Mouse (Mus musculus) intestine, embryonic 15.5 days (tissue): ENCODE measurements around the gene Cpsf4. TPM values are rescaled to one million over a fixed set of nuclear protein-coding genes. Genes with fewer than 3 reads are reported as not detected.
"Not testable (repeated sequence)": the region's sequence is repeated elsewhere in the genome, so short reads cannot be mapped to it uniquely, and the experiment has no call there.

Source experiments
- ATAC-seq: fragments of 200-750 bp; cut with Nextera tagmentation; 2 replicates; pipeline ENCODE4 v1.8.0; 2017; ENCODE audit warnings: moderate TSS enrichment, moderate library complexity
- H3K27ac ChIP-seq: fragments of 300-500 bp; sonication (generic); 2 replicates; pipeline ENCODE4 v1.5.1; 2015; ENCODE audit warnings: mild to moderate bottlenecking, inconsistent platforms
- H3K27me3 ChIP-seq: fragments of 300-500 bp; sonication (generic); replicated peaks from 2 replicates; pipeline ENCODE4 v1.6.1; 2015; ENCODE audit warnings: inconsistent platforms
- H3K36me3 ChIP-seq: fragments of 300-500 bp; sonication (generic); 2 replicates; pipeline ENCODE4 v1.6.1; 2015; ENCODE audit warnings: inconsistent platforms
- H3K4me1 ChIP-seq: fragments of 300-500 bp; sonication (generic); replicated peaks from 2 replicates; pipeline ENCODE4 v1.6.1; 2015; ENCODE audit warnings: inconsistent platforms
- H3K4me2 ChIP-seq: fragments of 300-500 bp; sonication (generic); replicated peaks from 2 replicates; pipeline ENCODE4 v1.6.1; 2015; ENCODE audit warnings: mild to moderate bottlenecking, inconsistent platforms
- H3K4me3 ChIP-seq: fragments of 300-500 bp; sonication (generic); replicated peaks from 2 replicates; pipeline ENCODE4 v1.5.1; 2015; ENCODE audit warnings: inconsistent platforms
- H3K9ac ChIP-seq: fragments of 300-500 bp; sonication (generic); 2 replicates; pipeline ENCODE4 v1.6.1; 2015; ENCODE audit warnings: inconsistent platforms
- H3K9me3 ChIP-seq: fragments of 300-500 bp; sonication (generic); 2 replicates; pipeline ENCODE4 v1.6.1; 2016; ENCODE audit warnings: inconsistent platforms
- WGBS: fragments of 180-500 bp; shearing (Covaris S2); methylation state at CpG from one replicate; pipeline ENCODE4 v1.1.7; 2015; 5-methylcytosine and 5-hydroxymethylcytosine counted together
- polyA plus RNA-seq: library from polyadenylated mRNA; unstranded; fragments of >200 nt; fragmentation: Nextera tagmentation; extraction: Ambion mirVana; gene quantifications from 2 replicates; pipeline ENCODE4 v1.2.1, GENCODE M21; 2015

Gene Cpsf4
- polyA plus RNA-seq, result 43.1 and 47.1 TPM in 2 replicates

DNA sequence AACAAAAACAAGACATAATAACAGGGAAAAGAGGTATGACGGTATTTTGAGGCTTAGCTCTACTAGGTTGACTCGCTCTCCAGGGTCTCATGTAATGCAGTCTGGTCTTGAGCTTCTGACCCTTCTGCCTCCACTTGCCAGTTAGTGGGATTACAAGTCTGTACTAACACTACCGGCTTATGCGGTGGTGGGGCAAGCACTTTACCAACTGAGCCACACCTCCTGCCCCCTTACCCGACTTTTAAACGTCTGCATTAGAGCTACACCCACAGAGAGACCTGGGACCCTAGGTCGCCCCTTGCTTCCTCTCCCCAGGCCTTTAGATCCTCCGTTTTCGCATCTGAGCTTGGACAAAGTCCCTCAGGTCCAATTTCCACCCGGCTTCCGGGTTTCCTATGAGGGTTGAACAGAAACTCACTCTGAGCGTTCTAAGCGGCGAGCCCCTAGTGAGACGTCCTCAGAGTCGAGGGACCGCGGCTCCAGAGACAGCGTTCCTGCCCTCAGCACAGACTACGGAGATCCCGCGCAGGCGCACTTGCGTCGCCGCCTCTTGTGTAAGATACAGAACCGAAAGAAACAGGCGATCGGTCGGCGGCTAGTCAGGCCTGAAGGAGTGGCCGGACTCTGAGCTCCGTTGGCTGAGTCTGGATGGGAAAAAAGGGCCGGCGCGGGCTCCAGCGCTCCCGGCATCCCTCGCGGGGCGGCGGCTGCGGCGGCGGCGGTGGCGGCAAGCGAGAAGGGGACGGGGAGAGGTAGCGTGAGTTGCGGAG lies at the start of gene Cpsf4, which contains the start of gene Ptcd1:
TSS of gene Cpsf4 (plus strand) at position 678 of the 770 bp plus-strand sequence.
TSS of gene Ptcd1 (minus strand) at position 573 of the 770 bp plus-strand sequence.
- peak; percentile 97 for ATAC-seq
- H3K27ac ChIP-seq, result peak within 1 kb of the TSS; percentile 91
- no peaks in the 10 kb centered on the region for H3K9me3 ChIP-seq
- peaks cover 14% of the 10 kb centered on the region for H3K36me3 ChIP-seq
- peak within 1 kb of the TSS; percentile 78 for H3K4me2 ChIP-seq
- H3K9ac ChIP-seq, result peak within 1 kb of the TSS; percentile 83
- peaks cover 12% of the 10 kb centered on the region; the same call in 1 of the 2 replicates for H3K4me1 ChIP-seq
- peak within 1 kb of the TSS; percentile 78 for H3K4me3 ChIP-seq
- H3K27me3 ChIP-seq, result no peaks in the 10 kb centered on the region
- under 1% methylated on average over 51 of the region's 51 CpGs for WGBS

DNA sequence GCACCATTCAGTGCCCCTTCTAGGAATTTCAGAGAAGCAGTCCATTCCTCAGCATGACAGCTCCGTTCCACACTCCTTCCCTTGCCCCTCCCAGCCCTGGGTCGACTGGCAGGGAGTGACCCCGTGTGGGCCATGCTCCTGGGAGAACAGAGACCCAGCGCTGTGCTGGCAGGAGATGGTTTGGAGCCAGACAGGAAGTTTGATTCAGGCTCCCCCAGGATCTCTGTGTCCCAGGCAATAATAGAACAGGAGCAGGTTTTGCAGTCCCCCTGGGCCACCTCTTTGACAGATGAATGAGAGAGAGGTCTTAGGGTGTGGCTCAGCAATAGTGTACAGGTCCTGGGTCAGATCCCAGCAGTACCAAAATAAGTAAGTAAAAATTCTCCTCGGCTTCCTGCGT lies 49.0 kb upstream of the Cpsf4 start:
- no peak overlapping the region for H3K27ac ChIP-seq
- H3K4me3 ChIP-seq, result no peak overlapping the region
- H3K4me2 ChIP-seq, result no peak overlapping the region
- 59% methylated on average over 6 of the region's 6 CpGs for WGBS
- H3K27me3 ChIP-seq, result no peaks in the 10 kb centered on the region
- H3K9ac ChIP-seq, result no peak overlapping the region
- peaks cover 4% of the 10 kb centered on the region; the same call in 1 of the 2 replicates for H3K36me3 ChIP-seq
- peaks cover 23% of the 10 kb centered on the region for H3K4me1 ChIP-seq
- ATAC-seq, result no peak
- H3K9me3 ChIP-seq, result no peaks in the 10 kb centered on the region

DNA sequence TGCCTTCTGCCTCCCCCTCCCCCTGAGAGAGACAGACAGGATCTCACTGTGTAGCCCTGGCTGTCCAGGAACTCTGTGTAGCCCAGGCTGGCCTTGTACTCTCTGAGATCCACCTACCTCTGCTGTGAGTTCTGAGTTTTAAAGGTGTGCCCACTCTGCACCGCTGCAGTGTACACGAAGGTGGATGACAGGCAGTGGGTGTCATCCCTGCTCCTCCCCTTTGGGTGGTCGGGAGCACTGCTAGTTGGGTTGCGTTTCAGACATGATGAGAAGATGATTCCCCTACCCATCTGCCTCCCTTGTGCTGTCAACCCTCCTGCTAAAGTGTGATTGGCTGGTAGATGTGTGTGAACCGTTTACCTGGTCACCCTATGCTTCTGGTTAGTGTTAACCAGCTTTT lies 48.6 kb upstream of the Cpsf4 start:
- H3K9me3 ChIP-seq, result no peaks in the 10 kb centered on the region
- no peaks in the 10 kb centered on the region for H3K27me3 ChIP-seq
- no peak for ATAC-seq
- peaks cover 7% of the 10 kb centered on the region; the same call in 1 of the 2 replicates for H3K36me3 ChIP-seq
- peaks cover 20% of the 10 kb centered on the region for H3K4me1 ChIP-seq
- WGBS, result 87% methylated on average over 5 of the region's 5 CpGs
- H3K4me3 ChIP-seq, result no peak overlapping the region
- H3K9ac ChIP-seq, result no peak overlapping the region
- H3K27ac ChIP-seq, result no peak overlapping the region
- no peak overlapping the region for H3K4me2 ChIP-seq

DNA sequence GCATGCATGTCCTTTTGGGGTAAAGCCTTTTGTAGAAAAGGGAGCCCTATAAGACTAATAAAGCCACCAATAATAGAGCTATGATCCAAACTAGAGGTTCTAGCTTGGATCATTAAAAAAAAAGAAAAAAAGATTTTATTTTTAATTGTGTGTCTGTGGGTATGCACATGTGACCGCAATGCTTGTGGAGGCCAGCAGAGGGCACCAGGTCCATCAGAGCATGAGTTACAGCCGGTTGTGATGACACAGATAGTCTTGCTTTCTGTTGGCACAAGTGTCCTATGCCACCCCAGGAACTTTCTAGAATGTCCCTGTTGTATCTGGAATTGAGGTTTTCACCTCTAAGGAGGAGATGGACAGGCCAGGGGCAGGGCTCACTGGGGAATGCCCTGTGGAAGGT lies 47.6 kb upstream of the Cpsf4 start:
- peaks cover 15% of the 10 kb centered on the region for H3K4me1 ChIP-seq
- H3K9ac ChIP-seq, result no peak overlapping the region
- H3K27ac ChIP-seq, result no peak overlapping the region
- H3K4me3 ChIP-seq, result no peak overlapping the region
- ATAC-seq, result no peak
- peaks cover 11% of the 10 kb centered on the region for H3K36me3 ChIP-seq
- H3K27me3 ChIP-seq, result no peaks in the 10 kb centered on the region
- 92% methylated on average over 2 of the region's 2 CpGs for WGBS
- H3K9me3 ChIP-seq, result no peaks in the 10 kb centered on the region
- H3K4me2 ChIP-seq, result no peak overlapping the region

DNA sequence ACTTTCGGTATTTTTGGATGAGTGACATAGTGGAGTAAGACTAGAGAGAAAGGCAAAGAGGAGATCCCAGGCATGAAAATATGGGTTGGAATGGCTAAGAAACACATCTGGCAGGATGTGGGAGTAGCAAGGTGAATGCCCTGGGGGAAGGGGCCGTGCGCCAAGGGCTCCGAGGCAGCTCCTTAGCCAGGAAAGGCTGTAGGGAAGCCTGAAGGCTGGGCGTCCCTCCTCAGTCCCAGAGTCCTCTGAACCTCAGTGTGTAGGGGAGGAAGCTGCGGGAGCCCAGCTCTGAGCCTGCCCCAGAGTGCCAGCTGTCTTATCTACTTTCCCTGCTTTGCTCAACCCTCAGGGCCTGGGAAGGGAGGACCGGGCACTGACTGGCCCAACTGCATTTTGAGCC lies 46.1 kb upstream of the Cpsf4 start:
- ATAC-seq, result no peak
- no peak overlapping the region for H3K27ac ChIP-seq
- 62% methylated on average over 7 of the region's 7 CpGs for WGBS

DNA sequence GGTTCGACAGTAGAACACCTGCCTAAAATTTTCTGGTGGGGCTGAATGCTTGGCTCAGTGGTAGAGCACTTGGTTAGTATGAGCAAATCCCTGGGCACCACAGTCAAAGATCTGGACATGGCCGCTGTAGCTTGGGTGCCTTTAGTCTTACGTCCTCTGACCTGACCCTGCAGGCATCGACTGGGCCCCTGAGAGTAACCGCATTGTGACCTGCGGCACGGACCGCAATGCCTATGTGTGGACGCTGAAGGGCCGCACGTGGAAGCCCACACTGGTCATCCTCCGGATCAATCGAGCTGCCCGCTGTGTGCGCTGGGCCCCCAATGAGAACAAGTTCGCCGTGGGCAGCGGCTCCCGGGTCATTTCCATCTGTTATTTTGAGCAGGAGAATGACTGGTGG lies 43.6 kb upstream of the Cpsf4 start:
- Histone ChIP-seq H3K9me3 (no peaks in the 10 kb centered on the region), H3K27ac (no peak overlapping the region), H3K9ac (no peak overlapping the region), H3K27me3 (no peaks in the 10 kb centered on the region), H3K4me2 (no peak overlapping the region), H3K36me3 (peaks cover 42% of the 10 kb centered on the region), H3K4me3 (no peak overlapping the region), H3K4me1 (no peaks in the 10 kb centered on the region; the same call in 1 of the 2 replicates)
- no peak for ATAC-seq
- WGBS, result 92% methylated on average over 19 of the region's 19 CpGs

More for the DNA sequence above, 46.1 kb upstream of the Cpsf4 start:
- H3K9me3 ChIP-seq, result no peaks in the 10 kb centered on the region
- no peak overlapping the region for H3K4me3 ChIP-seq
- no peaks in the 10 kb centered on the region for H3K27me3 ChIP-seq
- H3K4me2 ChIP-seq, result no peak overlapping the region
- no peak overlapping the region for H3K9ac ChIP-seq
- peaks cover 15% of the 10 kb centered on the region for H3K4me1 ChIP-seq
- H3K36me3 ChIP-seq, result peaks cover 24% of the 10 kb centered on the region

DNA sequence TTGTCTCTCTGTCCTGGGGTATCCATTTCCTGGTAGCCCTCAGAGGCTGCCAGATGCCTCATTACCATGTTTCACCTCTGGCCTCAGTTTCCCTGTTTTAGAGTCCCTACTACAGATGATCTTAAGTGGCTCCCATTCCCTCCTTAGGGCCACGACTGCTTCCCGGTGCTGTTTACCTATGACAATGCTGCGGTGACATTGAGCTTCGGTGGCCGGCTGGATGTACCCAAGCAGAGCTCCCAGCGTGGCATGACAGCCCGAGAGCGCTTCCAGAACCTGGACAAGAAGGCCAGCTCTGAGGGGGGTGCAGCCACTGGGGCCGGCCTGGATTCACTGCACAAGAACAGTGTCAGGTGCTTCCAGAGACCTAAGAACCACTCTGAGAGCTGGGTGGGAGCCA lies 40.4 kb upstream of the Cpsf4 start:
- H3K4me3 ChIP-seq, result no peak overlapping the region
- peaks cover 66% of the 10 kb centered on the region for H3K36me3 ChIP-seq
- no peak overlapping the region for H3K9ac ChIP-seq
- H3K27ac ChIP-seq, result no peak overlapping the region
- H3K4me2 ChIP-seq, result no peak overlapping the region
- no peaks in the 10 kb centered on the region for H3K9me3 ChIP-seq
- ATAC-seq, result no peak
- 92% methylated on average over 9 of the region's 9 CpGs for WGBS
- no peaks in the 10 kb centered on the region for H3K4me1 ChIP-seq
- H3K27me3 ChIP-seq, result no peaks in the 10 kb centered on the region

DNA sequence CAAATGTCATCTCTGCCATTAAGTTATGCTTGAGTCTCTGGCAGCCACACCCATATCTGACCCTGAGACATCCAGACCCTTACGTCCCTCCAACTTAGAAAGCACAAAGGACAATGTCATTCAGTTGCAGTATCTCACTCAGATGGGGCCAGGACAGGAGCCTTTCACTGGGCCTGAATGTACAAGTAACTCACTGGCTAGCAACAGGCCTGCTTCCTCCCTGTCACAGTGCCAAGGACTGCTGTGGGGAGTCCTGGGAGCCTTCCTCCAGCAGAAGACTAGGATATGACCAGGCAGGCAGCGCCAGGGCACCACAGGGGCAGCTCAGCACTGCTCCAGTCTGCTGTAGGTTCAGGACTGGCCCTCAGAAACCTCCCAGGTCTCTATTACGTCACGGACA lies 37.9 kb upstream of the Cpsf4 start:
- H3K9ac ChIP-seq, result no peak overlapping the region
- H3K4me1 ChIP-seq, result no peaks in the 10 kb centered on the region
- 90% methylated on average over 4 of the region's 4 CpGs for WGBS
- no peak overlapping the region for H3K27ac ChIP-seq
- ATAC-seq, result no peak
- H3K9me3 ChIP-seq, result no peaks in the 10 kb centered on the region
- H3K36me3 ChIP-seq, result peaks cover 82% of the 10 kb centered on the region
- no peak overlapping the region for H3K4me3 ChIP-seq
- no peak overlapping the region for H3K4me2 ChIP-seq
- H3K27me3 ChIP-seq, result no peaks in the 10 kb centered on the region

DNA sequence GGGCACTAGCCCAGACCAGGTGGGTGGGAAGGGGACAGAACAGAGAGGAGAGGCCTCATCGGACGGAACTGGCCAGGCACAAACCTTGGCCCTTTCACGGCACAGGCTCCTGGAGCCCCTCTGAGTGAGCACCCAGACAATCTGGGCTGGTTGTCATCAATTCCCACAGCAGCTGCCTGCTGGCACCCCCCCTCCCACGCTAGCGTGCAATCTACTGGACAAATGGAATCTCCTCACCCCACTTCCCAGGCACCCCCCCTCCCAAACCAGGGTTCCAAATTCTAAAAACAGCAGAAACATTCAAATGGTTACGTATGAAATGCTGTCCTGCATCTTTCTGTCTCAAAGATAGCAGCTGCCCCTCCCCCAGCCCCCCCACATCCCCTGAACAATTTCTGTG lies 37.2 kb upstream of the Cpsf4 start:
- not testable (repeated sequence) for H3K9me3 ChIP-seq, H3K4me2 ChIP-seq, H3K4me3 ChIP-seq, H3K9ac ChIP-seq, H3K27ac ChIP-seq, ATAC-seq, H3K27me3 ChIP-seq, H3K4me1 ChIP-seq
- H3K36me3 ChIP-seq, result peaks cover 83% of the 10 kb centered on the region
- 87% methylated on average over 6 of the region's 6 CpGs for WGBS

DNA sequence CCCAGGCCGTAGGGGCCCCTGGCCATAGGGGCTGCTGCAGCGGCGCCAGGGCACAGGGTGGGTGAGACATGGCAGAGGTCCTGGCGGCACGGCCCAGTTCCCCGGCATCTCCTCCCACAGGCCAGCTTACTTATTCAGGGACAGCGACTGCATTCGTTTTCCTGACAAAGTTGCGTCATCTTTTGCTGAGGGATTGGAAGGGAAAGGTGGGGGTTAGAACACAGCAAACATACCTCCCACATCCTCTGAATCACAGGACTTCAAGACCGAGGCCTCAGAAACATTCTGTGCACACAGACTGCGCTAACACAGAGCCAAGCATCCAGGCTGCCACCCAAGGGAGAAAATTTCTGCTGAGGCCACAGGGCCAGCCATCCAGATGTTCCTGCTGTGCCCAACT lies 36.8 kb upstream of the Cpsf4 start:
- 83% methylated on average over 11 of the region's 11 CpGs for WGBS
- H3K27me3 ChIP-seq, result no peaks in the 10 kb centered on the region
- H3K9ac ChIP-seq, result no peak overlapping the region
- no peaks in the 10 kb centered on the region for H3K4me1 ChIP-seq
- no peak overlapping the region for H3K27ac ChIP-seq
- ATAC-seq, result no peak
- H3K36me3 ChIP-seq, result peaks cover 84% of the 10 kb centered on the region
- H3K4me2 ChIP-seq, result no peak overlapping the region
- no peak overlapping the region for H3K4me3 ChIP-seq
- H3K9me3 ChIP-seq, result no peaks in the 10 kb centered on the region

DNA sequence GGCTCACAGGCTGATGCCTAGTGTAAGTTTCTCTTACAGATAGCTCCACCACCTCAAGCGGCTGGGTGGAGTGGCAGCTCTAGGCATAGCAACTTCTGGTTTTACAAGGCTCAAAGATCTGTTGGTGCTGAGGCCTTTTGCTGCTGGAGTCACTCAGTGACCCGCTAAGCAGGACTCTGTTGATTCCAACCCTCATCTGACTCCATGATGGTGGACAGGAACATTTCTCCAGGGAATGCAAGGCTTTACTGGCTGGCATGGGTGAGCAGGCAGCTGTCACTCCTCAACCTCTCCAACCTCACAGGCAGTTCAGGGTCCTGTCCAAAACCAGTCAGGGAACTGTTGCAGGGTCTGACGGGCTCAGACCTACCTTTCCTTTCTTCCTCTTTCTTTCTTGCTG lies 36.0 kb upstream of the Cpsf4 start:
- no peak for ATAC-seq
- Histone ChIP-seq H3K9me3 (no peaks in the 10 kb centered on the region), H3K4me3 (no peak overlapping the region), H3K36me3 (peaks cover 78% of the 10 kb centered on the region), H3K9ac (no peak overlapping the region), H3K27ac (no peak overlapping the region), H3K4me2 (no peak overlapping the region), H3K4me1 (no peaks in the 10 kb centered on the region), H3K27me3 (no peaks in the 10 kb centered on the region)
- 87% methylated on average over 3 of the region's 3 CpGs for WGBS

DNA sequence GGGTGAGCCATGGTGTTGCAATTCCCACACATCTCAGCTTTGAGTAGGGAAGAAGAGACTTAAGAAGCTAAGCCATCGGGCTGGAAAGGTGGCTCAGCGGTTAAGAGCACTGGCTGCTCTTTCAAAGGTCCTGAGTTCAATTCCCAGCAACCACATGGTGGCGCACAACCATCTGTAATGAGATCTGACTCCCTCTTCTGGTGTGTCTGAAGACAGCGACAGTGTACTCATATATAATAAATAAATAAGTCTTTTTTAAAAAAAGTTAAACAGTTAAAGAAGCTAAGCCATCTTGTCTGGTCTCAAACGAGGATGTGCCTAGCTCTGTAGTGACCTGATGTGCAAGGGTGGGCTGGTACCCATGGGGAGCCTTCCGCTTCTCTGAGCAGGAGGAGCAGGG lies 33.7 kb upstream of the Cpsf4 start:
- 85% methylated on average over 6 of the region's 6 CpGs for WGBS
- H3K4me3 ChIP-seq, H3K4me2 ChIP-seq, ATAC-seq, H3K9ac ChIP-seq, H3K9me3 ChIP-seq, H3K27me3 ChIP-seq, H3K27ac ChIP-seq, H3K4me1 ChIP-seq: not testable (repeated sequence)
- peaks cover 69% of the 10 kb centered on the region for H3K36me3 ChIP-seq

DNA sequence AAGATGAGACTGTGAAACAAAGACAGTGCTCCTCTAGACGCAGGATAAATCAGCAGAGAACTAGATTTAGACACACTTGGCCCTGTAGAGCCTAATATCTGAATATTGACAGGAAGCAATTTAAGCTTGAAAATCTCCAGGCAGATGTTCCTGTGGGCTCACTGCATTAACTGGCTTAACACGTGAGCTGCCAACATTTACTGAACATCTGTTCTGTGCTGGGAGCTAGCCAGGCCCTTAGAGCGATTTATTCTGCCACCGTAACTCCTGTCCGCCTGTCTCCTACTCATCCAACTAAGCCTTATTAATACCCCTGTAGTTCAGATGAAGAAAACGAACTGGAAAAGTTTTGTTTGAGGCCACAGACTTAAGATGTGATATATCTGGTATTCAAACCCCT lies 28.2 kb upstream of the Cpsf4 start:
- 5% methylated on average over 6 of the region's 6 CpGs for WGBS
- peaks cover 40% of the 10 kb centered on the region for H3K36me3 ChIP-seq

More for the DNA sequence above, 28.2 kb upstream of the Cpsf4 start:
- no peak for ATAC-seq
- H3K9me3 ChIP-seq, result no peaks in the 10 kb centered on the region
- peaks cover 13% of the 10 kb centered on the region; the same call in 1 of the 2 replicates for H3K4me1 ChIP-seq
- H3K27ac ChIP-seq, result no peak overlapping the region
- peak overlapping the region; percentile 93 for H3K9ac ChIP-seq
- H3K4me2 ChIP-seq, result peak overlapping the region; percentile 67
- no peaks in the 10 kb centered on the region for H3K27me3 ChIP-seq
- peak overlapping the region; percentile 96 for H3K4me3 ChIP-seq
